Mouse (Mus musculus) embryonic stem cell, embryonic (primary cell): ENCODE measurements at regions not wholly inside any gene's neighbourhood (a gene's known extent, or its start where the extent isn't known, plus 50 kb on each side); places are given as distances from the start of the nearest gene placed in this dataset.

Experiments
- CTCF ChIA-PET, 4 experiments: fragments of 300-600 bp in 2 of 4; fragments of 350-600 bp in 2 of 4; sonication (Branson Sonifier 250); formaldehyde crosslinking; loops; one replicate each; lab custom pipeline; 2022; ENCODE audit warnings: inconsistent platforms in 2 of 4; lab: Charles Lee
- POLR2A ChIA-PET, 4 experiments: fragments of 300-600 bp in 2 of 4; fragments of 350-600 bp in 2 of 4; sonication (Branson Sonifier 250); formaldehyde crosslinking; loops; one replicate each; lab custom pipeline; 2022; ENCODE audit warnings: antibody characterized with exemption in 4 of 4, inconsistent platforms in 1 of 4; lab: Charles Lee

DNA sequence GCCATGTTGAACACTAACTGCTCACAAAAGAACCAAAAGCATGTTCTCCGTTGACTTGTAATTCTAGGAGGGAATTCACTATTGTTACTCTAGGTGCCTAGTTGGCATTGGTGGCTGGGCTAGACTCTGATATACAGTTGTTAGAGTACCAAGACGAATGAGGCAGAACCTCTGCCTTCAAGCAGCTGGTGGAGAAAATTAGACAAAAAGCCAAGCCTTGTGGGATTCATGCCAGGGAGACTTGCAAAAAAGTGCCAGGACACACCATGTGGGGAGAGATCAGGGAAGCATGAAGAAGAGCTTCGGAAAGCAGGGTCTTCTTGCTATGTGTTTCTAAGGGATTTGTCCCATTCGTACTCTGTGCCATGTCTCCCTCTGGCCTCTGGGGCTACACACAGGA lies 97.2 kb upstream of the Ppp2r3a start:
- CTCF ChIA-PET, result no interaction called here
- POLR2A ChIA-PET, result no interaction called here

DNA sequence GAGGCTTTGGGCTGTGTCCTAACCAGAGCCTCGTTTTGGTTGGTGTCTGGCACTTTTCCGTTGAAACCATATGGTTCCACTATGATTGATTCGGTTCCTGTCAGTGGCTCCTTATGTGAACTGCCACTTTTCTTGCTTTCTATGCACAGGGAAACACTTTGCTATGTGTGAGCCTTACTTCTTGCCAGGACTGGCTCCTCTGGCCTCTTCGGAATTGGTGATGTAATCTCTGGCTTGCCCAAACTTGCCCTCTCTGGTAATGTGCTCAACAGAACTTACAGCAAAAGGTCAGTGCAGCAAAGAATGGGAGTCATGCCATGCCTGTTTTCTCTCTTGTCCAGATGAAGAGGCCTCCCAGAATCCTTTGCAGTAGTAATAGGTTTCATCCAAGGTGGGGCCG lies 91.3 kb upstream of the Ppp2r3a start:
- CTCF ChIA-PET, result no interaction called here

DNA sequence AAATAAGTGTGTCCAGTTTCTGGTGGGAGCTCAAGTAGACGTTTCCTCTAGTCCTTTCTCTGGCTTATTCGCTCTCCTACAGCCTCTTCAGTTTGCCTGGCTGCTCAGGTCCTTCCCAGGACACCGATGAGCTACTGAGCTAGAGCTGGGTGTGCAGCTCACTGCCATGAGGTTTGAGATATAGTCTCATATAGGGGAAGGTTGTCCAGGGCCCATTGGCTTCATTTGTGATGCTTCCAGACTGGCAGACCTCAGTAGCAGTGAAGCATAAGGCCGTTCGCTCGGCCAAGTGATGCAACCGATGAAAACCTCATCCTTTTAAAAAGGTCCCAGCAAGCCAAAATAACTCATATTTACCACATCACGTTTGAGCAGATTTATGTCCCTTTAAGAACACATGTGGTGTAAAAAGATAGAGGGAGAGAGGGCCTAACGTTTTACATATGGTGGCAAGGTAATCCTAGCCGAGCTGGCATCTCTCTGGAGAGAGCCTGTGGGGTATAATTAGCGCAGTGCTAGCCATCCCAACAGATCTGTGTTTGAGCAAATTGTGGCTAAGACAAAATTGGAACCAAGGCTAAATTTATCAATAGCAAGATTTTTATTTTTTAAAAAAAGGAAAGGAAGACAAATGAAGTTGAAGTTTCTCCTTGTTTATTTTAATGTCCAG lies 89.3 kb upstream of the Ppp2r3a start:
- ChIA-PET CTCF (no interaction called here), POLR2A (no interaction called here)

More for the DNA sequence above, 91.3 kb upstream of the Ppp2r3a start:
- POLR2A ChIA-PET, result no interaction called here

DNA sequence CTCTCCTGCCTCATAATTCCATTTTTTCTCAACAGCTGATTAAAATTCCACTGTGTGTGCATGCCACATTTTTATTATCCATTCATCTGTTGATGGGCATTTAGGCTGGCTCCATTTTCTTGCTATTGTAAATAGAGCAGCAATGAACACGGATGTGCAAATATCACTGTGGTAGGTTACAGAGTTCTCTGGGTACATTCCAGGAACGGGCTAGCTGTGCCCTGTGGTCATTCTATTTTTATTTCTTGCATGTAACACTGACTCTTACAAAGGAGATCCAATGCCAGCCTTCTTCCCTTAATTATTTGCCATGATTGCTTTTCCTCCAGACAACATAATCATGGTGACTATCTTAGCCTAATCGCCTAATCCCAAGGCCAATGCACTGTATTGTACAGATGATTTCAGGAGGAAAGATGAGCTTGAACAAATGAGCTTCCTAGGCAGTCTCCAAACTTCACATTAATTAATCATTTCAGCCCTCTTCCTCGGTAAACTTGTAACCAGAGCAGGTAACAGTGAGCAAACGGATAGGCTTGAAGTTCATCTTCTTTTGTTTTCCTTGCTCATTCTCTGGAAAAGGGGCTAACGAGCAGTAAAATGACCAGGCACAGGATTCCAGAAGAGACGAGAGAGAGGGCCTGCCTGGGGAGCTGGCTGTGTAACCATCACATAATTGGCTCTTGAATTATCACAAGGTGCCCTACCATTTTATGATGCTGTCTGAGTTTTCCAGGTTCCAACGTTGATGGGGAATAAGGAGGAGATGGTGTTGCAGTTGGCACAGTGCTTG lies 77.6 kb upstream of the Ppp2r3a start:
- POLR2A ChIA-PET, result interaction anchor here in 1 of 4 experiments (0.7 kb wide), 1 partner anchor 28 kb away, joined by 3 read pairs; no protein-coding TSS in a partner anchor

DNA sequence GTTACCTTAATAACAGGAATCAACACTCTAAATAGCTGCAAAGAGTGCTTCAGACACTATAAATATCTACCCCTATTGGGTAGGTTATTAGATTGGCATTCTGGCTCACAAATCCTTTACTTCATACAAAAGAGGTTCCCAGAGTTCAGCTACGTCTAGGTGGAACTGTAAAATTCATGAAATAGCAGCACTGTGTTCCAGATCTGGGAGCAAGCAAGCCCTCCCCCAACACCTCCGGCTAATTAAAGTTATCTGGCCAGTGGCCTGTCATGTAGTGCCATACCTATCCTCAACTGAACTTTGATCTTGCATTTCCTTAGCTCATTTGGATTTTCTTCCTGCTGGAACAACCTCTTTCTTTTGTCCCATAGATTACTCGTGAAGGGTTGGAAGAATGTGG lies 75.4 kb upstream of the Ppp2r3a start:
- ChIA-PET POLR2A (interaction anchor here in 1 of 4 experiments (1.3 kb wide), 1 partner anchor 78 kb away, joined by 3 read pairs; no protein-coding TSS in a partner anchor), CTCF (interaction anchor here in 1 of 4 experiments (0.5 kb wide), 1 partner anchor 123 kb away, joined by 3 read pairs; no protein-coding TSS in a partner anchor)

More for the DNA sequence above, 77.6 kb upstream of the Ppp2r3a start:
- CTCF ChIA-PET, result no interaction called here

DNA sequence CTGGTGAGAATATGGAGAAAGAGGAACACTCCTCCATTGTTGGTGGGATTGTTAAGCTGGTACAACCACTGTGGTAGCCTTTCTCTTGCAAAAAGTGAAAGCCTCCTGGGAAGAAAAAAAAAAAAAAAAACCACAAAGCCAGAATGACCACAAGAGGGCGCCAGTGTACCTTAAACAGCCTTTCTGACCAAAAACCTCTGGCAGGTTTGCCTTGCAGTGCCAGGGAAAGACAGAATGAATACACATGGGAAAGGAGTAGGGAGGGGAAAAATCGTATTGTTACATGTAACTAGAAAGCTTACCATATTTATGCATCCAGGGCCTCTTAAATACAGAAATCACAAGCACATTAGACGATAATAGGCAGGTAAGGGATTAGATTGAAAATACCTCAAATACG lies 62.4 kb upstream of the Ppp2r3a start:
- CTCF ChIA-PET, result interaction anchor here (0.6 to 1.3 kb wide), 12 partner anchors 60 to 1911 kb away, joined by 3 to 19 read pairs (median 4); partner anchors contain the start of gene Ephb1 (in 1 of the 4)
- POLR2A ChIA-PET, result interaction anchor here in 1 of 4 experiments (1.3 kb wide), 1 partner anchor 1041 kb away, joined by 3 read pairs; the partner anchor contains the start of gene Ephb1

DNA sequence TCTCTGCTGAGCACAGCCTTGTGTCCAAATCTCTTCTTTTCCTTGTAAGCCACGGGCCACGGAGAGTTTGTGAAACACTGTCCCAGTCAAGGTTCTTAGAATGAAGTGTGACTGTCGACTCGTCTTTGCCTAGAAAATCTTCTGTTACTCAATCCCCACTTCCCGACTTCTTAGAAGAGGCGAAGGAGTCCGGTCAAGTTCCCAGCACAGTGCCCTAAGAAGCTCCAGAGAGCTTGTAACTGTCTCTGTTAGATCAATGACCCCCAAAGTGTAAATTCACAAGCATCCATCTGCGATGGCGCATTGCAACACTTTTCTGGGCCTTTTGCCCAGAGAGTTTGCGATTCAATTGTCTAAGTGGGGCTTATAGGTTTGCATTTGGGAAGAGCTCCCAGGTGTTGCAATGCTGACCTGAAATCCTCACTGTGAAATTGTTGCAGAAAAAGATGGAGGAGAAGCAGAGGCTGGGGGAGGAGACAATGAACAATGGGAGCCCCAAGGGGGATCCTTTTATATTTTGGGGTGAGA lies 54.9 kb upstream of the Ppp2r3a start:
- ChIA-PET POLR2A (no interaction called here), CTCF (no interaction called here)

DNA sequence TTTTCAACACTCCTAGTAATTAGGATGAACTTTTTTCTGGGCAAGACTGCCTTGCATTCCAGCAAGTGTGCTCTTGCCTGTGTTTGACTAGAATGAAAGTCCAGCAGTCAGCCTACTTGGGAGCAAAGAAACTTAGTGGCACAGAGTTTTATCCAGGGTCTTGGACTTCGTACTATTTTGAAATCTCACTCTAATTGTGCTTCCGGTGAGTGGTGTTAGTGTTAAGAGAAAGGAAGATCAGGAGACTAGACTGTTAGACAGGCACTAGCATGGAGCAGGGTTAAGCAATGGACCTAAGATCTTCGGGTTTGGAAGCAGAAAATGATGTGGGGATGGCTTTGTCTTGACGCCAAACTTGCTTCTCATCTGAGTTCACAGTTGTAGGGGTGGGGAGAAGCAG lies 54.1 kb upstream of the Ppp2r3a start:
- CTCF ChIA-PET, result no interaction called here
- POLR2A ChIA-PET, result no interaction called here
